Mouse (Mus musculus): ENCODE data around the gene Il5ra.

The Il5ra gene

DNA sequence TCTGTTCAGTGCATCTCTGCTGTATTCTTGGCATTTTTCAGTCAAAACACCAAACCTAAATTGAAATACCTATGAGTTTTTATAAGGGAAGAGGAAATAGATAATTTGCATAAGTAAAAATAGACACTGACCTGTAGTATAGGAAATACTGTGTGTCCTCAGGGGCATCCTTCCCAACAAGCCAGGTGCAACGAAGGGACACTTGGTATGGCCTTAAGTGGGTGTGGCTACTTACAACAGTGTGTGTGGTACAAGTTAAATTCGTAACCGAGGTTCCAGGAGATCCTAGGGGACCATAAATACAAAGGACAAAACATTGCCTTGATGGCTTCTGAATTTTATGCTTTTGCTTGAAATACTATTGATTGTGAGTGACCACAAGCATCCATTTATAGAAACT is 10.6 kb downstream of the Il5ra start:
- no peak for ATAC-seq (ENCODE audit: low TSS enrichment)

DNA sequence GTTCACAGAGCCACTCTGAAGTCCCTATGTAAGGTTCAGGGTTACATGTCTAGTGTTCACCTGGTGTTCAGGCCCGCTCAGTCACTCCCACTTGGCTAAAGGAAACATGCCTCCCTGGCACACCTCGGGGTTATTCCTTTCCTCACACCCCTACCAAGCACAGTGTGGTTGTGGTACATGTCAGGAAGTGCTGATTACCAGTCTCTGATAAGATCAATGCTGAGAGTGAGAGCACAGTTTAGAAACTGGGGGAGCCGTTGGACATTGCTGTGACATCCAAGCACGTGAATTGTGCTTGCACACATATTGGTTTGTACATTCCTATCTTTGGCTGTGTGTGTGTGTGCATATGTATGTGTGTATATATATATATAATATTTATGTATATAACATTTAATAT is 16.3 kb downstream of the Il5ra start:
- no peak for ATAC-seq (ENCODE audit: low TSS enrichment)

DNA sequence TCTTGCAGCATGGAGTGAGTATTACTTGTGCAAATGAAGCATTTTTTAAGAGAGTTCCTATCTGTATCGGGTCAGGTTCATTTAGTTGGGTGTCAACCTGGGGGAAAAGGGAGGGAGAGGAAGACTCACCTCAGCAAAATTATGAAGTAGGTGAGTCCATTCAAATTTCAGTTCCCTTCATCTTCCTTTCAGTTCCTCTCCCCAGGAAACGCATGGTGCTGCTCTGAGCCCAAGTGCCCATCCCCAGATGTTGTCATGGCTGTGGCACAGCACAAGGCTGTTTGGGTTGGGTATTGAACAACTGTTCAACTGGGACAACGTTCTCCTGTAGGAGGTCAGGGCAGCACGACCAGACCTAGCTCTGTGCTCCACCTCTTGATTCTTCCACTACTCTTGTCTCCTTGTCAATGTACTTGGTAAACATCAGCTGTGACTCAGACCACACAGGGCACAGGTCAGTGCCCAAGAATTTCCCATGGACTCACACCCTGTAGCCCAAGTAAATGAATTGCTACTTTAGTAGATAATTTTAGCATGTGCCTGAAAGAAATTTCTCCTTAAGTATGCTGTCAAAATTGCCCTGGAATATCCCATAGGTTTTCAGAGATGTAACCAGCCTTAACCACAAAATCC is 19.0 kb downstream of the Il5ra start:
- ATAC-seq (ENCODE audit: low TSS enrichment) = no peak

DNA sequence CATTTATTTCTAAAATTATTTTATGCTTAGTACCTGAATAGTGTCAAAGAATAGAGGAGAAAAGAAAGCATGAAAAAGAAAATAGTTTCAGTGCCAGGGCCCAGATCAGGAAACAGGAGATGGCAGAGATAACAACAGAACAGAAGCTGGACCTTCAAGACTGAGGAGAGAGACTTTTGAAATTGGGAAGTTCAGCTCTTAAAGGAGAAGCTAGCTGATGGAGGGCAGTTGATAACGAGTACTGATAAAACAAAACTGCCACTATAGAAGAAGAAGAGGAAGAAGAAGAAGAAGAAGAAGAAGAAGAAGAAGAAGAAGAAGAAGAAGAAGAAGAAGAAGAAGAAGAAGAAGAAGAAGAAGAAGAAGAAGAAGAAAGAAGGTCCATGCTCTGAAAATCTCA is 21.1 kb downstream of the Il5ra start:
- no peak for ATAC-seq (ENCODE audit: low TSS enrichment)

DNA sequence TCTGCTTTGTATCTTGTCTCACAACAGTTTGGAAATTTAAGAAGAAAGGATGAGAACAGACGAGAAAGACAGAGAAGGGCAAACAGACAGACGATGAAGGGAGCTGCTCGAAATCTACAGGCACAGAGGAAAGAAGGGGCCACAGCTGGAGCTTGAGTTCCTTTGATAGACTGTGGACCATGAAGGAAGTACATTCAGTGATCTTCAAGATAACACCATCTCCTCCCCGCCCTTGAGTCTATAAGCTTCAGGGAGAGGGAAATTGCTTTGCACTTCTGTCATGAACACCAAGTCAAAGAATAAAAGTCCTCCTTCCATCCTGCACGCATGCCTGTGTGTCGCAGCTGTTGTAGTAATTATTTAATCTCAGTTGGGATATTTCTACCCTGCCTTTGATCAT is 22.8 kb downstream of the Il5ra start:
- ATAC-seq (ENCODE audit: low TSS enrichment) = no peak

DNA sequence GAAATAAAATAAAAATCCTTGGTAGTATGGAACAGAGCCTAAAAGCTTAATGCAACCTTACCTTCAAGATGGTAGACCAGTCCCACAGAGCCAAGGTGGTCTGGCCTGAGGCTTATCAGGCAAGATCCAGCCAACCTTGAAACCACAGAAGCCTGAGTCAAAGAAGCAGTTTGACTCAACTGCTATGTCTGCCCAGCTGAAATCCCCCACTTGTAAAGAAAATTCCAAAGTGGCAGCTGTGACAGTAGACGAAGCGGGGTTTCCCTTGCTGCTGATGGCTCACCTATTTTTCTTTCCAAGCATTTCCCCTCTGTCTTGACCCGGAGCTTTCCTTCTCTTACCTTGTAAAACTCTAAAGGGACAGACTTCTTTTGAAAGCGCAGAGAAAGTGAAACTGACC is 23.2 kb downstream of the Il5ra start:
- no peak for ATAC-seq (ENCODE audit: low TSS enrichment)

DNA sequence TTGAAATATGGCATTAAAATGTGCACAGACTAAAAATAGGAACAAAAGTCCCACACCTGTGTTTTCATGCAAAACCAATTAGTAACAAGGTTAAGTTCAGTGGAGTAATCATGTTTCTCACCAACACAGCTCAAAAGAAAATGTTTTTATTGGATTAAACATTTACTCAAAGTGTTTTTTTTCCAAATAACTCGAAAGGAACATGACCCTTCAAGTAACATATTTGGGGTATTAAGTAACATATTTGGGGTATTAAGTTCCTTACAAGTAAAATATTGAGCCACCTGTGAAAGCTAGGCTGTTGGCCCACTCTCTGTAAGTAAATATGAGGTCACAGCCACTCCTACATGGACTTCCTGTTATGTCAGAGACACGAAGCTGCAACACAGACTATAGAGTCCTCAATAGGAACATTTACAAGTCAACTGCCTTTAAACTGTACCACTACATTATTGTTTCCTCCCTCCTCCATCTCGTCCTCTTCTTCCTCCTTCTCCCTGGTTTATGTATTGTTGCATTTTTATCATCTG is 43.3 kb downstream of the Il5ra start:
- ATAC-seq (ENCODE audit: low TSS enrichment) = no peak

DNA sequence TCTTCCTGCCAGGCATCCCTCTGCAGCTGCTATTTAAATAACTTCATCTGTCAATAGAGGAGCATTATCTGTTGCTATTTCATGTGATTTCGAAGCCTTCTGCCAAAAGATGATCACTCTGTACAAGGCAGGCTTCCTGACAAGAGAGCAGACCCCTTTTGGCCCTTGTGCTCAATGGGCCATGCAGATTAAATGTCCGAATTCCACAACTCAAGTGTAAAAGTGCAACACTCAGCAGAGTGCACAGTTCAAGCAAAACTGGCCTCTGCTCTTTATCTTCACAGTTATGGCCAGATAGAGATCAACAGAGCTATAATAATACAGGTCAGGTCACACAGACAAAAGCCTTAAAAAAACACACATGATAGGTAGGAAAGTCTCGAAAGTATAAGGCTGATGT is 46.9 kb downstream of the Il5ra start:
- no peak for ATAC-seq (ENCODE audit: low TSS enrichment)

DNA sequence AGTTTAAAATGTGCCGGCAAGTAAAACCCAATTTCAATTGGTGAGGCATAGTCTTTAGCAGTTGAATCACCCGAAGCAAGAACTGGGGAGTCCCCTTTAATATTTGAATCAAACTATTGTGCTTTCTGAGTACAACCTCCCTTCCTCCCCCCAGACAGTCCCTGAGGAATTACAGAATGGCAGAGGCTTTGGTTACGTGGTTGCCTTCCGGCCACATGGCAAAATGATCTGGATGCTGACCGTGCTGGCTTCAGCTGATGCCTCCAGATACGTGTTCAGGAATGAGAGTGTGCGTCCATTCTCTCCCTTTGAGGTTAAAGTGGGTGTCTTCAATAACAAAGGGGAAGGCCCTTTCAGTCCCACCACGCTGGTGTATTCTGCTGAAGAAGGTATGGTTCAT is 73.3 kb downstream of the Il5ra start:
- ATAC-seq (ENCODE audit: low TSS enrichment) = no peak

DNA sequence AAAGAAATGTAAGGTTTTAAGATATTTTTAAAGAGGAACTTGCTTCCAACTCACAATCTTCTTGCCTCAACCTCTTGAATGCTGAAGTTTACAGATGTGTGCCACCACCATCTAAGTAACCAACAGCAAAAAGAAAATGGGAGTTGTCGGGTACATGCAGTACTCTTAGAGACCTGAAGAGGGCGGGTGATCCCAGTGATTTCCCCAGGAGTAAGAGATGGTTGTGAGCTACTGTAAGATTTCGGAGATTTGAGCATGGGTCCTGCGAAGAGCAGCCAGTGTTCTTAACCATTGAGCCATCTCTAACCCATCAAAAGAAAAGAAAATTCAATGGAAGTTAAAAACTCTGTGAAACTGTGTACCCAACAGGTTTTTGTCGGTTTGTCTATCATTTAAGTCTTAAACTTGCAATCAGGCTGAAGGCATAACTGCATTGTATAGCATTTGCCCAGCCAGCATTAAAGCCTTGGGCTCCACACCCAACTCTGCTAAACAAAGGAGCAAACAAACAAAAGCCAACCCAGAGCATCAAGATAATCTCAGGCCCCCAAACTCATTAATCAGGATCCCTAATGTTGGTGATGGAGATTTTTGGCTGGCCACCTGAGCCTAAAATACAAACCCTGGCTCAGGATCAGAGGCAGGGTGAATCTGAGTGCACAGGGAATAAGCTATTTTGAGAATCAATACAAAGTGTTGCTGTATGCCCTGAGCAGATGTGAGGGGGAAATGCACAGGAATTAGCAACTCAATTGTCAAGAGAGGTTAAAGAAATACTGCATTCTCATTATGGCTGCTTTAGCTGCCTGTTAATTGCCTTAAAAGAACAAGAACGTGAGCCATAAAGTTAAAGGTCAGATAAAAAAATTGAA is 84.8 kb downstream of the Il5ra start:
- no peak for ATAC-seq (ENCODE audit: low TSS enrichment)
